Mouse (Mus musculus) heart, embryonic 10.5 days (tissue): ENCODE measurements around the gene Impg1. TPM values are rescaled to one million over a fixed set of nuclear protein-coding genes. Genes with fewer than 3 reads are reported as not detected.

ENCODE experiments used
- DNase-seq: peaks from one replicate; pipeline ENCODE4 v3.0.0-alpha.2; 2017; ENCODE audit warnings: low spot score
- H3K27ac ChIP-seq: fragments of 300-500 bp; sonication (generic); 2 replicates; pipeline ENCODE4 v1.5.1; 2016; ENCODE audit warnings: mild to moderate bottlenecking
- H3K27me3 ChIP-seq: fragments of 300-500 bp; sonication (generic); 2 replicates; pipeline ENCODE4 v1.6.1; 2016; ENCODE audit warnings: mild to moderate bottlenecking; ENCODE audit not compliant: poor library complexity, insufficient read depth, severe bottlenecking
- H3K36me3 ChIP-seq: fragments of 300-500 bp; sonication (generic); 2 replicates; pipeline ENCODE4 v1.6.1; 2016; ENCODE audit warnings: mild to moderate bottlenecking, moderate library complexity
- H3K4me1 ChIP-seq: fragments of 300-500 bp; sonication (generic); 2 replicates; pipeline ENCODE4 v1.6.1; 2016; ENCODE audit warnings: mild to moderate bottlenecking
- H3K4me3 ChIP-seq: fragments of 300-500 bp; sonication (generic); 2 replicates; pipeline ENCODE4 v1.5.1; 2016; ENCODE audit warnings: mild to moderate bottlenecking, moderate library complexity
- H3K9me3 ChIP-seq: fragments of 300-500 bp; sonication (generic); 2 replicates; pipeline ENCODE4 v1.6.1; 2016; ENCODE audit warnings: mild to moderate bottlenecking, moderate library complexity
- WGBS: fragments of 180-500 bp; shearing (Covaris S2); methylation state at CpG from one replicate; pipeline ENCODE4 v1.1.7; 2016; 5-methylcytosine and 5-hydroxymethylcytosine counted together
- polyA plus RNA-seq: library from polyadenylated mRNA; unstranded; fragments of >200 nt; fragmentation: Nextera tagmentation; extraction: Ambion mirVana; gene quantifications from 2 replicates; pipeline ENCODE4 v1.2.1, GENCODE M21; 2016

Impg1 gene
- polyA plus RNA-seq, 1 experiment from 2014 or later: not detected

DNA sequence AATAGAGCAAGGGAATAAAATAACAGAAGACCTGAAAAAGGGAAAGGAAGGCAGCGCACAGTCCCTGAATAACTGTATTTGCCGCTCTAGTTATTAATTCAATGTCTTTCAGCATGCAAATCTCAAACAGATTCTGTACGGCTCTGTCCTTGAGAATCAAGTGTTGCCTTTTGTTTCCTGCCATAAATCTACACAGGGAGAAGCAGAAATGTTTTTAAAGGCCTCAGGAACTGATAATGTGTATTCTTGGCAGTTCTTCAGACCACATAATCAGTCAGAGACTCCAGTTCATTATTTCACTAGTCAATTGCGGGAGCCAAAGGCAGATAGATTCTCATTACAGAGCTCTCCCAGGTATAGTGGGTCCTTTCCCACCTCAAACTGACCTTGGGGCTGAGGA, 82.6 kb downstream of the Impg1 start:
- no peak overlapping the region for H3K27ac ChIP-seq

DNA sequence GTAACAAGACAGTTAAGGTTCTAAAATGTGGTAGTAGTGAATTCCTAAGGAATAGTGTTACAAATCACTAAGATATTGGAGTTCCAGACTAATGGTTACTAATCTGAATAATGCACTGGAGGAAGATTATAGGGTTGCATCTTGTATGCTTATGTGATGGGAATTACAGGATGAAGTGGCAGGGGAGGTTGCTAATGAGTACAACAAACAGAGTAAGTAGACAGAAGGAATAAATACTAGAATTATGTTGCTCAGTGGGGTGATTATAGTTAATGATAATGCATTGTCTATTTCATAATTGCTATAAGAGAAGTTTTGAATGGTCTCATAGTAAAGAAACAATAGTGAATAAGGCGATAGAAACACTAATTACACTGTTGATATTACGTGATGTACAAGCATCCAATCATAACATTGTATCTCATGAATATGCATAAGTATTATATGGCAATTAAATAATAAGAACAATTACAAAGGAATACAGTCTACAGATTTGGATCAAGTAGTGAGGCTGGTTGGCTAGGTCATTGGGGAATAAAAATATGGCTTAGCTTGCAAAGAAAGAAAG, 85.1 kb downstream of the Impg1 start:
- no peaks in the 10 kb centered on the region for H3K27me3 ChIP-seq
- WGBS: 88% methylated on average over 2 of the region's 2 CpGs

More for the DNA sequence above, 82.6 kb downstream of the Impg1 start:
- no peak for DNase-seq
- H3K4me1 ChIP-seq: no peaks in the 10 kb centered on the region
- no peak overlapping the region for H3K4me3 ChIP-seq
- no peaks in the 10 kb centered on the region for H3K36me3 ChIP-seq
- 79% methylated on average over 4 of the region's 4 CpGs for WGBS
- H3K27me3 ChIP-seq: no peaks in the 10 kb centered on the region
- no peaks in the 10 kb centered on the region for H3K9me3 ChIP-seq

DNA sequence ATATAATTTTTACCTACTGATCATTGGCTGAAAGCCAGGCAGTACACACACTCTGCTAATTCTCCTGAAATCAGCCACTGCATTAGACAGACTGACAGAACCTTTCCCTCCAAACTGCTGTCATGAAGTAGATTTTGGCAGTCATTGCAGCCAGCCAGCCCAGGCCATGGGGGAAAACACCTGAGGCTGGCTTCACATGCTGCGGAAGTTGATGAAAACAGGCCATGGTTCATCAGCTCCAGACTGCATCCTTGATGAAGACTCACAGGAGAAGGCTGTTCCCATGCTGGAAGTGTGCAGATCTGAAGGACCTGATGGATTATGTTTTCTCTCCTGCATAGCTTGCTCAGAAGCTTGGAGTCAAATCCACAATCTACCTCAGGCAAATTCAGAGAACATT, 91.2 kb downstream of the Impg1 start:
- H3K27ac ChIP-seq: no peak overlapping the region
- H3K27me3 ChIP-seq: no peaks in the 10 kb centered on the region
- no peaks in the 10 kb centered on the region for H3K9me3 ChIP-seq
- no peak overlapping the region for H3K4me3 ChIP-seq
- 93% methylated on average over 1 of the region's 1 CpGs for WGBS
- DNase-seq: no peak
- peaks cover 3% of the 10 kb centered on the region; the same call in 1 of the 2 replicates for H3K4me1 ChIP-seq
- H3K36me3 ChIP-seq: no peaks in the 10 kb centered on the region

More for the DNA sequence above, 85.1 kb downstream of the Impg1 start:
- Histone ChIP-seq H3K9me3 (no peaks in the 10 kb centered on the region), H3K36me3 (no peaks in the 10 kb centered on the region), H3K27ac (no peak overlapping the region), H3K4me3 (no peak overlapping the region), H3K4me1 (no peaks in the 10 kb centered on the region)
- DNase-seq: no peak

DNA sequence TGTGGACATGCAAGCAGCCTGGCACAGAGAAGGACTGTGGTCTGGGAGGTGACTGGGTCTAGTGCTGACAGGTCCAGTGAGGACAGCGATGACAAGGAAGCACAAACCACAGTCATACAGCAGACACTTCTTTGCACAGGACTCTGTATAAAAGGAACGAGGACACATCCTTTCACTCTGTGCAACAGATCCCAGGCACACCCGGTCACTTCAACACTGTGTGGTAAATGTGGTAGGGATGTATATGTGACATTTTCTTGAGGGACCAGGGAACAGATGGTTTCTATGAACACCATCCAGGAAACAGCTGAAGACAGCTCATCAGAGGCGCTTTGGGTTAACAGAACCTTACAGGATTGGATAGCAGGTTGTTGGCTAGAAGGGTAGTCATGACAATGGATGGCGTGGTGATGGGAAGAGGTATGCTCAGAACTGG, 92.0 kb downstream of the Impg1 start:
- H3K27ac ChIP-seq: no peak overlapping the region
- WGBS: 56% methylated on average over 5 of the region's 5 CpGs
- H3K36me3 ChIP-seq: no peaks in the 10 kb centered on the region
- no peaks in the 10 kb centered on the region for H3K27me3 ChIP-seq
- no peak overlapping the region for H3K4me3 ChIP-seq
- H3K9me3 ChIP-seq: no peaks in the 10 kb centered on the region
- peaks cover 3% of the 10 kb centered on the region; the same call in 1 of the 2 replicates for H3K4me1 ChIP-seq
- no peak for DNase-seq

DNA sequence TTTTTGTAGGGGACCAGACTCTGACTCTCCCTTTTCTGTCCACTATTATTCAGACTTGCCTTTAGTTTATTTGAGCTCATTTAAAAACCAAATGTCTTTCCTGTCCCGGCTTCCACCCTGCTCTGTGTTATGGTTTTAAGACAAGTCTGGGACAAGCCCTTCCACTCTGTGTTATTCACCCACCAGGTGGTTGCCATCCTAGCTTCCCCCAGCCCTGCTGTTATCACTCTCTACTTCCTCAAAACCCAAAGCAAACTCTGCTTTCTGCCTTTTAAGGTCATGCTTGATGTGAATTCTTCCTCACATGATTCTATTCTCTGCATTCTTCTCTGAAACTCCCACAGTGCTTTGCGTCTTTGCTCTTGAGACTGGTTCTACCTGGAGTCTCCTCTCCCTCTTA, 96.6 kb downstream of the Impg1 start:
- no peak overlapping the region for H3K27ac ChIP-seq
- no peak for DNase-seq
- H3K36me3 ChIP-seq: no peaks in the 10 kb centered on the region
- H3K27me3 ChIP-seq: no peaks in the 10 kb centered on the region
- WGBS: 58% methylated on average over 2 of the region's 2 CpGs
- H3K4me3 ChIP-seq: no peak overlapping the region
- H3K4me1 ChIP-seq: peaks cover 3% of the 10 kb centered on the region; the same call in 1 of the 2 replicates
- H3K9me3 ChIP-seq: no peaks in the 10 kb centered on the region

DNA sequence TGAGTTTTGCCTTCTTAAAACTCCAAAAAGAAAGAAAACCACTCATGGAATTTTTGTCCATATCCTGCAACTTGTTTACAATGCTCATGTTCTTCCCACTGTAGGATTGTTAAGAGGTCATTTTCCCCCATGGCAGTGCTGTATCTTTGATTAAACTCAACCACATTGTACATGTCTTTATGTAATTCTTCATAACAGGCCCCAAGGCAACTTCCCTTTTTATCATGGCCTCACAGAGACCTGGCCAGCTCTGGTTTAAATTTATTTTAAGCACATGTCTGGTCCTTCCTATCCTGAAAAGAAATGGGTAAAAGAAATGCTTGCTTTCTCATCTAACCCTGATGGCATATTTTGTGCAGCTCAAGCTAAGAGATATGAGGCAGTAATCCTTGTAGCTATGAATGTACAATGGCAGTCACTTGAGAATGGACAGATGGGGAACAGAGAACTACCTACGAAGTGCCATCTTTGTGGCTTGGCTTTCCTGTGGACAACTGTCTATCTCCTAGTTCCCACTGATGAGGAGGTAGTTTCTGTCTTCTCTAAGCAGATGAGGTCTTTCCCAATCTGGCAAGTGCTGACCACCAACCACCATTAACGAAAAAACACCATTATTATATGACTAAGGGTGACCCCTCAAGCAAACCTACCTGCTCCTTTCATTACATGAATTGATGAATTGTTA, 97.6 kb downstream of the Impg1 start:
- Histone ChIP-seq H3K4me3 (no peak overlapping the region), H3K27ac (no peak overlapping the region), H3K9me3 (no peaks in the 10 kb centered on the region), H3K4me1 (0 out of 2 replicates have a peak, but pooled peaks cover 3% of the 10 kb centered on the region), H3K36me3 (no peaks in the 10 kb centered on the region), H3K27me3 (no peaks in the 10 kb centered on the region)
- 75% methylated on average over 2 of the region's 2 CpGs for WGBS
- no peak for DNase-seq

DNA sequence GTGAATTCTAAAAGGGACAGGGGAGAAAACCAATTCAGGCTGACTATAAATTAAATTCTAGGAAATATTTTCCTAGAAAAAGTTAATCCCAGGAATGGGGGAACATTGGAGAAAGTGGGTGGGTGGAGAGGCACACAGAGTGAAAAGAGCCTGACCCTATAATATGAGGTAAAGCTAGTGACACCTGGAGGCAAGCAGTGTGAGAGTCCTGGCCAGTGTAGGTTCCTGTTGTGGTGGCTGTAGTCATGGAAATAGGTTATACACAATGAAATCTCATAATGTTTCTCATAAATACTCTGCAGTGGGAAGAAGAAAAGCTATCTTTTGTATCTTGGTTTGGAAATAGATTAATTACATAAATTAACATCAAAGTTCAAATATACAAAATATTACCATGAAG, 105.2 kb downstream of the Impg1 start:
- H3K9me3 ChIP-seq: no peaks in the 10 kb centered on the region

DNA sequence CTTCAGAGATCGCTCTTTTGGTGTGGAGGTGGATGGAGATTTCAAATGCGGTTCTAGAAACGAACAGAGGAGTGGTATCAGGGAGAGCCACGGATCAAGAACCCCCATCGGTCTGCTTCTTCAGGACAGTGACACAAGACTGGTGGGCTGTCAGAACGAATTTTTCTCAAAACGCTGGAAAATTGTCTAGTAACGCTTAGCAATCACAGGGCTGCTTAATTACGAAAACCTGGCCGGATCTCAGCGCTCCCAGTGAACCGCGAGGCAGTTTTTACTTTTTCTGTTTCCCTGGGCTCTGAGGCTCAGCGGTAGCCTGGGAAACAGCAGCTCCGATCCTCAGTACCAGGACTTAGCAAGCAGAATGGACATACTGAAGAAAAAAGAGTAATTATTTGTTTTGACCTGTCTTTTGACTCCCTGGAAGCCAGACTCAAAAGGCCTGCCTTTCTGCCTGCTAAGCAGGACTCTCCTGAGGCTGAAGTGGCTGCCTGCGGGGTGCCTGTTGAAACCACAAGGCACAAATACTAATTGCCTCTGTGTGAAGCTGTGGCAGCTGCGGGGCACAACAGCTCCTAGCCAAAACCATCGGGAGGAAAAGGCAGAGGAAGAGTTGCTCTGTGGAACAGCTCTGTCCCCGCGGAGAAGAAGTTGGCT, 113.5 kb downstream of the Impg1 start:
- Histone ChIP-seq H3K4me3 (no peak overlapping the region), H3K27me3 (no peaks in the 10 kb centered on the region), H3K27ac (no peak overlapping the region), H3K36me3 (no peaks in the 10 kb centered on the region), H3K9me3 (no peaks in the 10 kb centered on the region), H3K4me1 (no peaks in the 10 kb centered on the region)
- DNase-seq: peak; percentile 58
- WGBS: 35% methylated on average over 20 of the region's 20 CpGs

More for the DNA sequence above, 105.2 kb downstream of the Impg1 start:
- no peaks in the 10 kb centered on the region for H3K36me3 ChIP-seq
- DNase-seq: peak; percentile 13
- no peaks in the 10 kb centered on the region for H3K27me3 ChIP-seq
- H3K4me1 ChIP-seq: no peaks in the 10 kb centered on the region
- no peak overlapping the region for H3K27ac ChIP-seq
- H3K4me3 ChIP-seq: no peak overlapping the region

DNA sequence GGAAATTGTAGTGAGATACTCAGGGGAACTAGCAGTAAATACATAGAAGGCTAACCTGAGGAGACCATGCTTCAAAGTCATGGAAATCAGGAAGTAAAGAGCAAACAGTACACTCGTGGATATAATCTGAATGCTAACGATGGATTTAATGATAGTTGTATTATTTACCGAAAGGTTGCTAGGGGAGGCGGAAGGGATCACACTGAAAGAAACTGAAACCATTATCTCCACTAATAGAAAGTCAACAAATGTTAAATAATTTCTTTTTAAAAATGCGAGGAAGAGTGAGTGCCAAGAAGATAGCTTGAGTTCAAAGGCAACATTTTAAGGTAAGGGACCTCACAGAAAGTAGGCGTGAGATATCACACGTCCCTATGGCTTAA, 114.0 kb downstream of the Impg1 start:
- Histone ChIP-seq H3K27me3 (no peaks in the 10 kb centered on the region), H3K27ac (no peak overlapping the region), H3K36me3 (no peaks in the 10 kb centered on the region), H3K9me3 (no peaks in the 10 kb centered on the region), H3K4me1 (no peaks in the 10 kb centered on the region), H3K4me3 (no peak overlapping the region)
- DNase-seq: no peak
- 67% methylated on average over 7 of the region's 7 CpGs for WGBS

DNA sequence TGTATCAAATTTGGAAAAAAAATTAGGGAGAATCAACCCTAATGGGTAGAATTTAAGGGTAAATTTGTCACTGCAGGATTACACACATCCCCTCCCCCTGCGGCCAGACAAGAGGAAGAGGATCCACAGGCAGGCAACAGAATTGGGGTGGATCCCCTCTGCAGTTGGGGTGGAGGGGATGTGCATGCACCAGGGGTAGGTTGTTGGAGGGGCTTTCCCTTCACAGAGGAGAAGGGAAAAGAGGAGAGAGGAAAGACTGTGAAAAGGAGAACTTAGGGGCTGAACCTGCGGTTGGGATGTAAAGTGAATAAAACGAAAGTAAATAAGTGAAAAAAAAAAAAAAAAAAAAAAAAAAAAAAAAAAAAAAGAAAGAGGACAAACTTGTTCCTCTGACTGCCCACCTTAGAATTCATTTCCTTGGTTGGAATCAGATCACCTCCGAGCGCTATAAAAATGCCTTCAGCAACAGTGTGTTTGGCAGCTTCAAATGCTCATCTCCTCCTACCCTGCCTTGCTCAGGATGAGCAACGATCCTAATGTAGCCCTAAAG, 120.8 kb downstream of the Impg1 start:
- Histone ChIP-seq H3K36me3 (no peaks in the 10 kb centered on the region), H3K27ac (no peak overlapping the region), H3K9me3 (no peaks in the 10 kb centered on the region), H3K4me1 (no peaks in the 10 kb centered on the region), H3K27me3 (no peaks in the 10 kb centered on the region), H3K4me3 (no peak overlapping the region)
- no peak for DNase-seq
- WGBS: 87% methylated on average over 6 of the region's 6 CpGs

DNA sequence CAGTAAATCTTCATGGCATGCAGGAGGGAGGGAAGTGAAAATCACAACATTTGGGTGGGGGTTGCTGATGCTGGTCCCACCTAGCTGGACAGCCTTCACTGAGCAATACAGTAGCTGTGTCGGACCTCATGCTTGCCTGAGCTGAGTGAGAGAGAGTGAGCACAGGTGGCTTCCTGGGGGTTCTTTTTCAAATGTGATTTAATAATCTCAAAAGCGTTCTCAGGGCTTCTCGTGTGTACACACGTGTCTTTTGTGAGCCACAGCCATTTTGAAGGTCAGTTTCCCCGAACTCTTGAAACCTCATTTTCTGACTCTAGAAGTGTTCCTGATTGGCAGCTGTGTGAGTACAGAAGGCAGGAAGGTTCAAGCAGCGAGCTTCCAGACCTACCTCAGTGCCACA, 122.8 kb downstream of the Impg1 start:
- DNase-seq: no peak
- H3K27me3 ChIP-seq: no peaks in the 10 kb centered on the region
- no peaks in the 10 kb centered on the region for H3K4me1 ChIP-seq
- H3K36me3 ChIP-seq: no peaks in the 10 kb centered on the region
- H3K4me3 ChIP-seq: no peak overlapping the region
- WGBS: 82% methylated on average over 6 of the region's 6 CpGs
- no peak overlapping the region for H3K27ac ChIP-seq
- no peaks in the 10 kb centered on the region for H3K9me3 ChIP-seq

DNA sequence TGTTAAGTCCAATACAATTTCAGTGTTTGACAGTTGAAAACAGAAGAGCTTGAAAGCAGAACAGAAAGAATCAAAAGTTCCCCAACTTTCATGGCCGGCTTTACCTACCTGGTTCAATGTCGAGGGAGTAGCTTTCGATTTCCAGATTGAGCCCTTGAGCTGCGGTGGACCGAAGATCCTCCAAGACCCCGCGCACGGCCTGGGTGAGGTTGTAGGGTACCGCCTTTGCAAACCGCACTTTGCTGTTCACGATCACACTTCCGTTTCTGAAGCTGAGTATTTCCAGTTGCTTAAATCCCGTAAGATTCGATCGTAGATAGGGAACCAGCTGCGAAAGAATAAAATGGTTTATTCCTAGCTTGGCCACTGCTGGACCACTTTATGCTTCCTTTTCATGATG, 123.5 kb downstream of the Impg1 start:
- Histone ChIP-seq H3K36me3 (no peaks in the 10 kb centered on the region), H3K27me3 (no peaks in the 10 kb centered on the region), H3K4me3 (no peak overlapping the region), H3K27ac (no peak overlapping the region), H3K4me1 (no peaks in the 10 kb centered on the region), H3K9me3 (no peaks in the 10 kb centered on the region)
- 91% methylated on average over 16 of the region's 16 CpGs for WGBS
- no peak for DNase-seq

DNA sequence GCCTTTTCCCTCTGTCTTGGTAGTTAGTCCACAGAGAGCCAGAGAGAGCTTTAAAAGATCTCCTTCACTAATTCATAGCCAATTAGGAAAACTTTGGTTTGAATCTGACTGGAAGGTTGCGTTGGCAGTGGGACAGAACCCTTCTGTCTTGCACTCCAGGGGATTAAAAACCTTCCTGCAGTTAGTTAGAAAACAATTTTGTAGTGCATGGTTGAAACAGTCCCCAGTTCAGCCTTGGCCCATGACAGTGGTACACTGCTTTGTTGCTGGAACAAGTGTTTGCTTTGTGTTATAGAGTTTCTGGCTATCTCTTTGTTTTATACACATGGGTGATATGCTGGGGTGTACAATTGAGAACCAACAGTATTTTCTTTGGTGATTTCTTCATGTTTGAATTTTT, 124.4 kb downstream of the Impg1 start:
- Histone ChIP-seq H3K9me3 (no peaks in the 10 kb centered on the region), H3K27ac (no peak overlapping the region), H3K4me3 (no peak overlapping the region), H3K36me3 (no peaks in the 10 kb centered on the region), H3K4me1 (no peaks in the 10 kb centered on the region), H3K27me3 (no peaks in the 10 kb centered on the region)
- no peak for DNase-seq
- 71% methylated on average over 1 of the region's 1 CpGs for WGBS
